Mouse (Mus musculus) lung, adult 2 months (tissue): ENCODE results near the gene Iba57.

Source experiments
- CTCF ChIP-seq: fragments of 200-500 bp; IDR thresholded peaks from 2 replicates; pipeline ENCODE4 v1.5.1; 2011; ENCODE audit warnings: mild to moderate bottlenecking, low read length, control low read depth; ENCODE audit not compliant: insufficient read depth
- POLR2A ChIP-seq: fragments of 200-500 bp; IDR thresholded peaks from 2 replicates; pipeline ENCODE4 v1.6.1; 2011; ENCODE audit warnings: low read depth, mild to moderate bottlenecking, control low read depth, low read length, borderline replicate concordance; ENCODE audit errors: extremely low read depth

- no peak for TF ChIP-seq CTCF
- TF ChIP-seq POLR2A = no peak
Observed at GRCm38 (mm10) chr11:59135904-59136452, 27.6 kb downstream of the Iba57 start, which contains the start of gene Obscn.
